Mouse (Mus musculus): ENCODE results near the gene Nrip2. TPM values are rescaled to one million over a fixed set of nuclear protein-coding genes. Genes with fewer than 3 reads are reported as not detected.
"Not testable (repeated sequence)": the region's sequence is repeated elsewhere in the genome, so short reads cannot be mapped to it uniquely, and the experiment has no call there.

Nrip2 gene
- polyA plus RNA-seq, 1 experiment, result 59.6 TPM

- Histone ChIP-seq H3K27ac (ENCODE audit: insufficient read depth, low read length) (no peak overlapping the region), H3K4me1 (ENCODE audit: control insufficient read depth, insufficient read depth, low read length) (no peaks in the 10 kb centered on the region), H3K27me3 (ENCODE audit: control insufficient read depth, insufficient read depth, low read length) (no peaks in the 10 kb centered on the region), H3K4me3 (replicated peaks; ENCODE audit: insufficient read depth, low read depth, low read length) (no peak overlapping the region)
- TF ChIP-seq POLR2A (IDR thresholded peaks at IDR 0.05; ENCODE audit: borderline replicate concordance, insufficient read depth, low read length), result no peak
- TF ChIP-seq CTCF (IDR thresholded peaks at IDR 0.05; ENCODE audit: borderline replicate concordance, insufficient read depth, low read depth, low read length), result no peak
- WGBS, result 81% methylated on average over 16 of the region's 16 CpGs
- no peak for DNase-seq
These were observed 19.5 kb upstream of the Nrip2 start for GRCm38 (mm10) chr6:128379636-128380035.

- not testable (repeated sequence) for H3K27me3 ChIP-seq (ENCODE audit: control insufficient read depth, insufficient read depth, low read length); H3K4me3 ChIP-seq (replicated peaks; ENCODE audit: insufficient read depth, low read depth, low read length)
- 81% methylated on average over 1 of the region's 1 CpGs for WGBS
These were observed 18.4 kb upstream of the Nrip2 start for GRCm38 (mm10) chr6:128380594-128381167.

GRCm38 (mm10) chr6:128381254-128381653 is 17.8 kb upstream of the Nrip2 start:
- DNase-seq, result no peak
- Histone ChIP-seq H3K27me3 (ENCODE audit: control insufficient read depth, insufficient read depth, low read length) (no peaks in the 10 kb centered on the region), H3K4me1 (ENCODE audit: control insufficient read depth, insufficient read depth, low read length) (no peaks in the 10 kb centered on the region), H3K4me3 (replicated peaks; ENCODE audit: insufficient read depth, low read depth, low read length) (no peak overlapping the region), H3K27ac (ENCODE audit: insufficient read depth, low read length) (no peak overlapping the region)
- 76% methylated on average over 3 of the region's 3 CpGs for WGBS
- TF ChIP-seq CTCF (IDR thresholded peaks at IDR 0.05; ENCODE audit: borderline replicate concordance, insufficient read depth, low read depth, low read length) (no peak), POLR2A (IDR thresholded peaks at IDR 0.05; ENCODE audit: borderline replicate concordance, insufficient read depth, low read length) (no peak)

More at GRCm38 (mm10) chr6:128380594-128381167, 18.4 kb upstream of the Nrip2 start:
- H3K4me1 ChIP-seq (ENCODE audit: control insufficient read depth, insufficient read depth, low read length); H3K27ac ChIP-seq (ENCODE audit: insufficient read depth, low read length); DNase-seq: not testable (repeated sequence)

- WGBS, result 81% methylated on average over 7 of the region's 7 CpGs
- no peak for TF ChIP-seq POLR2A (IDR thresholded peaks at IDR 0.05; ENCODE audit: borderline replicate concordance, insufficient read depth, low read length)
- no peak for TF ChIP-seq CTCF (IDR thresholded peaks at IDR 0.05; ENCODE audit: borderline replicate concordance, insufficient read depth, low read depth, low read length)
- no peaks in the 10 kb centered on the region; the same call in 1 of the 2 replicates for H3K4me1 ChIP-seq (ENCODE audit: control insufficient read depth, insufficient read depth, low read length)
These were observed 15.3 kb upstream of the Nrip2 start for GRCm38 (mm10) chr6:128383752-128384151.

GRCm38 (mm10) chr6:128385026-128385425 is 14.1 kb upstream of the Nrip2 start:
- Histone ChIP-seq H3K4me3 (replicated peaks; ENCODE audit: insufficient read depth, low read depth, low read length) (no peak overlapping the region), H3K27me3 (ENCODE audit: control insufficient read depth, insufficient read depth, low read length) (no peaks in the 10 kb centered on the region), H3K27ac (ENCODE audit: insufficient read depth, low read length) (no peak overlapping the region), H3K4me1 (ENCODE audit: control insufficient read depth, insufficient read depth, low read length) (no peaks in the 10 kb centered on the region; the same call in 1 of the 2 replicates)
- TF ChIP-seq POLR2A (IDR thresholded peaks at IDR 0.05; ENCODE audit: borderline replicate concordance, insufficient read depth, low read length) (no peak), CTCF (IDR thresholded peaks at IDR 0.05; ENCODE audit: borderline replicate concordance, insufficient read depth, low read depth, low read length) (no peak)
- 74% methylated on average over 1 of the region's 1 CpGs for WGBS
- DNase-seq, result no peak

More at GRCm38 (mm10) chr6:128383752-128384151, 15.3 kb upstream of the Nrip2 start:
- no peak for DNase-seq
- Histone ChIP-seq H3K27ac (ENCODE audit: insufficient read depth, low read length) (no peak overlapping the region), H3K4me3 (replicated peaks; ENCODE audit: insufficient read depth, low read depth, low read length) (no peak overlapping the region), H3K27me3 (ENCODE audit: control insufficient read depth, insufficient read depth, low read length) (no peaks in the 10 kb centered on the region)

- no peak overlapping the region for H3K27ac ChIP-seq (ENCODE audit: insufficient read depth, low read length)
- WGBS, result 92% methylated on average over 1 of the region's 1 CpGs
- H3K4me1 ChIP-seq (ENCODE audit: control insufficient read depth, insufficient read depth, low read length), result no peaks in the 10 kb centered on the region; the same call in 1 of the 2 replicates
- H3K4me3 ChIP-seq (replicated peaks; ENCODE audit: insufficient read depth, low read depth, low read length), result no peak overlapping the region
- TF ChIP-seq POLR2A (IDR thresholded peaks at IDR 0.05; ENCODE audit: borderline replicate concordance, insufficient read depth, low read length), result no peak
- TF ChIP-seq CTCF (IDR thresholded peaks at IDR 0.05; ENCODE audit: borderline replicate concordance, insufficient read depth, low read depth, low read length), result no peak
- no peaks in the 10 kb centered on the region for H3K27me3 ChIP-seq (ENCODE audit: control insufficient read depth, insufficient read depth, low read length)
- no peak for DNase-seq
These were observed 9.9 kb upstream of the Nrip2 start for GRCm38 (mm10) chr6:128389185-128389584.

- Histone ChIP-seq H3K4me1 (ENCODE audit: control insufficient read depth, insufficient read depth, low read length) (no peaks in the 10 kb centered on the region; the same call in 1 of the 2 replicates), H3K4me3 (replicated peaks; ENCODE audit: insufficient read depth, low read depth, low read length) (no peak overlapping the region), H3K27me3 (ENCODE audit: control insufficient read depth, insufficient read depth, low read length) (no peaks in the 10 kb centered on the region), H3K27ac (ENCODE audit: insufficient read depth, low read length) (no peak overlapping the region)
- no peak for DNase-seq
- 46% methylated on average over 1 of the region's 1 CpGs for WGBS
- TF ChIP-seq POLR2A (IDR thresholded peaks at IDR 0.05; ENCODE audit: borderline replicate concordance, insufficient read depth, low read length), result no peak
- TF ChIP-seq CTCF (IDR thresholded peaks at IDR 0.05; ENCODE audit: borderline replicate concordance, insufficient read depth, low read depth, low read length), result no peak
These were observed 8.4 kb upstream of the Nrip2 start for GRCm38 (mm10) chr6:128390683-128391082.

GRCm38 (mm10) chr6:128397574-128398261 is 1.4 kb upstream of the Nrip2 start:
- no peak overlapping the region for H3K27ac ChIP-seq (ENCODE audit: insufficient read depth, low read length)
- H3K4me3 ChIP-seq (replicated peaks; ENCODE audit: insufficient read depth, low read depth, low read length), result no peak overlapping the region
- H3K4me1 ChIP-seq (ENCODE audit: control insufficient read depth, insufficient read depth, low read length), result peaks cover 4% of the 10 kb centered on the region; the same call in 1 of the 2 replicates
- no peak for DNase-seq
- no peak for TF ChIP-seq CTCF (IDR thresholded peaks at IDR 0.05; ENCODE audit: borderline replicate concordance, insufficient read depth, low read depth, low read length)
- no peaks in the 10 kb centered on the region for H3K27me3 ChIP-seq (ENCODE audit: control insufficient read depth, insufficient read depth, low read length)
- 85% methylated on average over 7 of the region's 7 CpGs for WGBS

Data from cerebellum, adult 2 months (tissue).